Mouse (Mus musculus): ENCODE results near the gene Mogat2. TPM values are rescaled to one million over a fixed set of nuclear protein-coding genes. Genes with fewer than 3 reads are reported as not detected.

The Mogat2 gene
- total RNA-seq, 2 experiments from 2014 or later, result not detected

- no peak for DNase-seq
- intact Hi-C loops (cut with DNase I), result no loop called here
These were observed 1.3 kb downstream of the Mogat2 start for GRCm38 (mm10) chr7:99236888-99237660.

GRCm38 (mm10) chr7:99235657-99236056 lies 2.8 kb downstream of the Mogat2 start:
- intact Hi-C loops (cut with DNase I), result no loop called here
- DNase-seq, result no peak

GRCm38 (mm10) chr7:99234916-99235315 lies 3.5 kb downstream of the Mogat2 start:
- intact Hi-C loops (cut with DNase I), result loop anchor here (5.0 kb wide), 1 partner anchor 128 kb away; no protein-coding TSS in a partner anchor
- DNase-seq, result no peak

GRCm38 (mm10) chr7:99232571-99232970 lies 5.8 kb downstream of the Mogat2 start:
- no peak for DNase-seq
- intact Hi-C loops (cut with DNase I), result loop anchor here (5.0 kb wide), 1 partner anchor 125 kb away; no protein-coding TSS in a partner anchor

GRCm38 (mm10) chr7:99230061-99230747 lies 8.2 kb downstream of the Mogat2 start:
- intact Hi-C loops (cut with DNase I), result loop anchor here (5.0 kb wide), 1 partner anchor 123 kb away; no protein-coding TSS in a partner anchor
- no peak for DNase-seq

GRCm38 (mm10) chr7:99229411-99229810 lies 9.0 kb downstream of the Mogat2 start:
- DNase-seq, result peak in 1 of 2 experiments; percentile 39

GRCm38 (mm10) chr7:99228825-99229224 lies 9.6 kb downstream of the Mogat2 start:
- intact Hi-C loops (cut with DNase I), result no loop called here
- no peak for DNase-seq

More at GRCm38 (mm10) chr7:99229411-99229810, 9.0 kb downstream of the Mogat2 start:
- intact Hi-C loops (cut with DNase I), result no loop called here

GRCm38 (mm10) chr7:99227267-99227666 lies 11.2 kb downstream of the Mogat2 start:
- no peak for DNase-seq
- intact Hi-C loops (cut with DNase I), result no loop called here

- intact Hi-C loops (cut with DNase I), result no loop called here
- DNase-seq, result no peak
These were observed 11.8 kb downstream of the Mogat2 start for GRCm38 (mm10) chr7:99226662-99227061.

GRCm38 (mm10) chr7:99225421-99225820 lies 13.0 kb downstream of the Mogat2 start:
- intact Hi-C loops (cut with DNase I), result no loop called here
- no peak for DNase-seq

- intact Hi-C loops (cut with DNase I), result no loop called here
- no peak for DNase-seq
These were observed 13.7 kb downstream of the Mogat2 start for GRCm38 (mm10) chr7:99224648-99225190.

GRCm38 (mm10) chr7:99224225-99224624 lies 14.2 kb downstream of the Mogat2 start:
- no peak for DNase-seq
- intact Hi-C loops (cut with DNase I), result no loop called here

- intact Hi-C loops (cut with DNase I), result no loop called here
- peak; percentile 51 to 57 for DNase-seq
These were observed 20.9 kb downstream of the Mogat2 start for GRCm38 (mm10) chr7:99217338-99218074.

- peak in 1 of 2 experiments; percentile 51 for DNase-seq
- intact Hi-C loops (cut with DNase I), result no loop called here
These were observed 23.0 kb downstream of the Mogat2 start for GRCm38 (mm10) chr7:99215347-99215855.

- DNase-seq, result no peak
- intact Hi-C loops (cut with DNase I), result no loop called here
These were observed 23.7 kb downstream of the Mogat2 start for GRCm38 (mm10) chr7:99214621-99215185.

GRCm38 (mm10) chr7:99213686-99214085 lies 24.7 kb downstream of the Mogat2 start:
- DNase-seq, result no peak

GRCm38 (mm10) chr7:99213056-99213455 lies 25.4 kb downstream of the Mogat2 start:
- intact Hi-C loops (cut with DNase I), result no loop called here

More at GRCm38 (mm10) chr7:99213686-99214085, 24.7 kb downstream of the Mogat2 start:
- intact Hi-C loops (cut with DNase I), result no loop called here

GRCm38 (mm10) chr7:99208704-99209103 lies 29.7 kb downstream of the Mogat2 start:
- intact Hi-C loops (cut with DNase I), result no loop called here

More at GRCm38 (mm10) chr7:99213056-99213455, 25.4 kb downstream of the Mogat2 start:
- no peak for DNase-seq

GRCm38 (mm10) chr7:99206364-99206763 lies 32.1 kb downstream of the Mogat2 start:
- intact Hi-C loops (cut with DNase I), result no loop called here
- DNase-seq, result no peak

More at GRCm38 (mm10) chr7:99208704-99209103, 29.7 kb downstream of the Mogat2 start:
- no peak for DNase-seq

GRCm38 (mm10) chr7:99202163-99202562 lies 36.3 kb downstream of the Mogat2 start:
- peak in 1 of 2 experiments; percentile 42 for DNase-seq
- intact Hi-C loops (cut with DNase I), result no loop called here

Measured in heart, postnatal 36 days (tissue).